Mouse (Mus musculus) spleen, postnatal 36 days (tissue): Measurements from ENCODE around the gene Atf3.

Experiments
- DNase-seq, 2 experiments: peaks; one replicate each; pipeline ENCODE4 v3.0.0; 2022; ENCODE audit warnings: low spot score in 2 of 2, mixed read lengths in 1 of 2

Gene Atf3

DNA sequence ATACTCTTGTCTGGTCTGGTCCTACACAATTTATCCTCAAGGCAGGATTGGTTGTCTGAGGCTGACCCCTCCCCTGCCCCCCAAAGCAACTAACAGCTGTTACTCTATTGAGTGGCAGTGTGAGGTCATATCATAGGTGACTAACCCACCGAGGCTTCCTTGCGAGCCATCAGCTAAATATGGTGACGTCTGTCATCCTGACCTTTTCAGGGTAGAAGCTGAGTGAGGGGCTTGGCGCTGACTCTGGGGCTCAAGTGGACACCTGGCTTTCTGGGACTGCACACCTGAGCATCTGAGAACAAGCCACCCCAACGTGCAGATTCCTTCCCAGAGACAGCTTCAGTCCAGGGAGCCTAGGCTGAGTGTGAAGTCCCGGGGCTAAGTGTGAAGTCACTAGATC, at the start of gene Atf3:
Gene Atf3 (minus strand): TSS at position 101 of the 400 bp plus-strand sequence.
- no peak for DNase-seq

DNA sequence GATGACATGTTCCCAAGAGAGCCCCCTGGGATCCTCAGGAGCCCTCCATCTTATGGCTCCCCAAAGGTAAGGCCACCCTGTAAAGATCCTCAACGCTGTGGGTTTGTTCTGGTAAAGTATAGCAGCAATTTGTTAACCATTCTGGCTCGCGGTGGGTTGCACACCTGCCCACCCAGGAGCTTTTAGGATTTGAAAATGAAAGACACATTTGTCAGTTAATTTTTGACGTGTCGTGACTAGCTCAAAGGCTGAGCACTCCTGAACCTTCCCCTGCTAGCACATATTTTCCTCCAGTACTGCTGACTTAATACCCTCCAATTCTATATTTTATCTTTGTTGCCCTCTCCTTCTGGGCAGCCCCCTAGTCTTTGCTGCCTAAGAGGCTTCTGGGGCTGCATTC, 49.3 kb upstream of the Atf3 start:
- no peak for DNase-seq

DNA sequence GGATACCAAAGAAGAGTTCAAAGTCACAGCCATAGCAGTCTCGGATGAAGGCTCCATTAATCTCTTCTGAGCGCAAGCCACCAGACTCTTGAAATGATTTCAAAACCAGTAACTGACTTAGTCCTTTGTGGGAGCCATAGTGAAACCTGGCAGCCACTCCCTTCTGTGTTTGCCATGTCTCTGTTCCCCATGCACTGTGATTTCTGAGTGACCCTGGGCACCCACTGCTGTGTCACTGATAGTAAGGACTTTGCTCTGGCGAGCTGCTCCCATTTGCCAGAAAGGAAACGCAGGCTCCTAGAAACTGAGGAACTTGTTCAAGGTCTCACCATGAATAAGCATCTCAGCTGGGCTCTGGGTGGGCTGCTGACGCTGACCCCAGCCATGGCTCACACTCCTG, 45.6 kb upstream of the Atf3 start:
- no peak for DNase-seq

DNA sequence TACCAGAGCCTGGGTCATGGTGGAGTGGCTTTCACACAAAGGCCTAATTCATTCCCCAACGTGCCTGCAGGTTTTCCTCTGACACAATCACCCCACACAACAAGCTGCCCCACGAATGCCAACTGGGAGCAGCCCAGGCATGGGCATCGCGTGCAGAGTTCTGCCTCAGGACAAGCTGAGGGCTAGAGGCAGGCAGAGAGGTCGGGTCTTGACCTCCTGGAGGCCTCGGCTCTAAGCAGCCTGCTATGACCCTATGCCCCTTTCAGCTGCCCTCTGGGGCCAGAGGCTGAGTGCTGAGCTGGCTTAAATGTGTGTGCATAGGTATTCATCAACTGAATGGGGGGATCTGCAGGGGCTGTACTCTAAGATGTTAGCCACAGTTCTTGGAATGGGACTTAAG, 44.0 kb upstream of the Atf3 start:
- no peak for DNase-seq

DNA sequence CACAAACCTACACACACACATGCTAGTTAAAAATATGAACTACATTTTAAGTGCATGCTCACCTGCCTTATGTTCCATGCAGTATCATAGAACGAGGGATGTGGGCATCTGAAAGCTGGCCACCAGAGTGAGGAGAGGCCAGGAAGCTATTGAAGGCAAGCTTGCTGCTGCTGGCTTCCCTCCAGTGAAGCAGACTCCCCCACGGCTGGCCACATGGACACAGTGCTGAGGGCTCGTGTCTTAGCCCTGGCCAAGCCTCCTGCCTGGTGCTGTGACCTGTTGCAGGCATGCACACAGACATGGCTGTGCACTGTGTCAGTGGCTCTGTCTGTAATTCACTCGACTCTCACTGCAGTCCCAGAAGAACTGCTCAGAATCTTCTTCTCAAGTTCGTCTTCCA, 41.8 kb upstream of the Atf3 start:
- no peak for DNase-seq

DNA sequence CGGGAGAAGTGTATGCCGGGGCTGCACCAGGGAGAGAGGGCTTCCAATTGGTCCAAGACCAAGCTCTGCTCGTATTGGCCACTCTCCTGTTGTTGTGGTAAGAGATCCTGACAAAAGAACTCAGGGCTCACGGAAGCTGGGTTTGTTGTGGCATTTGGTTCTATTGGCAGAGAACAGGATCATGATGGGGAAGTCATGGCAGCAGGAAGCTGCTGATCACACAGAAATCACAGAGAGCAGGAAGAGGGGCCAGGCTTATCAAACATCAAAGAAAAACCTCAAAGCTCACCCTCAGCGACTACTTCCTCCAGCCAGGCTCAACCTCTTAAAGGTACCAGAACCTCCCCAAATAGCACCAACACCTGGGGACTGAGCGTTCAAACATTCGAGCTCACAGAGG, 41.3 kb upstream of the Atf3 start:
- peak; percentile 20 to 29 for DNase-seq

DNA sequence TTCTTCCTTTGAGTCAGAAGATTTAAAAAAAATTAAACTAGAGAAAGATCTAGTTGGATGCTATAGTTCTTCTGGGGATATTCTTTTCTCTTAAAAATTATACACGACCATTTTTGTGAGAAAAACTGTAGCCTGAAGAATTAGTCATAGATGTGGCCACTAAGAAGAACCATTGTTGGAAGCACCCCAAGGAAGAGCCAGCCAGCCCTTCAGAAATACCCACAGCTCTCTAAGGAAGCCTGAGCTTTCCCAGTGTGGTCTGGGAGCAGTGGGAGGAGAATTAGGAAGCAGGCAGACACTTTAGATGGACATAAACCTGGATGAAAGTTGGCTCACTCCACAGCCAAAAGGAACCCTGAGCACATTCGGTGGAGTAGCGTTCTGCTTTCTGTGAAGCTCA, 40.7 kb upstream of the Atf3 start:
- no peak for DNase-seq

DNA sequence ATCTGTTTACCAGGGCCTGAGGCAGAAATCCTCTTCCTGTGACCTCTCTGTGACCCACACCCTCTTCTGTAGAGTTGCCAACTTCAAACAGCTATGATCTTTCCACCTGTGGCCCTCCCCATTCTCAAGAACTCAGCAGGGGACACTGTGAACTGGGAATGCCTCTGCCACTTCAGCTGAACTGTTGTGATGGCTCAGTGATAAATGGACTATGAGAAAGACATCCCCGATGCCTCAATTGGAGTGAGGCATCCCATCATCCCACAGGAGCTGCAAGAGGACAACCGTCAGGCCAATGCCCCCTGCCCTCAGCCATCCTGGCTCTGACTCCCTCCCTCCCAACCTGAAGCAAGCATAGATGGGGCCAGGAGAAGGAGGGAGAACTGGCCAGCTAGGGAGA, 40.1 kb upstream of the Atf3 start:
- DNase-seq = no peak

DNA sequence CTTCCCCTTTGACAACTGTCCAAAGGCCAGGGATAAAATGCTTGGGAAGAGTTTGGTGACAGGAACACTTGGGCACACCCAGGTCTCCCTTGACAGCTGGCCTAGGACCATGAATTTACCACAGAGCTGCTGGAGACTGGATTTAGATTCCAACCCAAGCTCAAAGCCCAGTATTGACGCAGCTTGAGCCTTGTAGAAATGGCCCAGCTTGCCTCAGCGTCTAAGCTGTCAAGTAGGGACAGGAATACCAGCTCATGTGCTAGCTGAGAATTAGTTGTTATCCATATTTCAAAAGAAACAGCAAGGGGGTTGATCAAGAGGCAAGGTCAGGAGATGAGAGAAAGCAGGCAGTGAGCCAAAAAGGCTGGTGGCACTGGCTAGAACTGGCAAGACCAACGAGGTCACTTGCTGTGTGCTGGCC, 39.5 kb upstream of the Atf3 start:
- DNase-seq = no peak

DNA sequence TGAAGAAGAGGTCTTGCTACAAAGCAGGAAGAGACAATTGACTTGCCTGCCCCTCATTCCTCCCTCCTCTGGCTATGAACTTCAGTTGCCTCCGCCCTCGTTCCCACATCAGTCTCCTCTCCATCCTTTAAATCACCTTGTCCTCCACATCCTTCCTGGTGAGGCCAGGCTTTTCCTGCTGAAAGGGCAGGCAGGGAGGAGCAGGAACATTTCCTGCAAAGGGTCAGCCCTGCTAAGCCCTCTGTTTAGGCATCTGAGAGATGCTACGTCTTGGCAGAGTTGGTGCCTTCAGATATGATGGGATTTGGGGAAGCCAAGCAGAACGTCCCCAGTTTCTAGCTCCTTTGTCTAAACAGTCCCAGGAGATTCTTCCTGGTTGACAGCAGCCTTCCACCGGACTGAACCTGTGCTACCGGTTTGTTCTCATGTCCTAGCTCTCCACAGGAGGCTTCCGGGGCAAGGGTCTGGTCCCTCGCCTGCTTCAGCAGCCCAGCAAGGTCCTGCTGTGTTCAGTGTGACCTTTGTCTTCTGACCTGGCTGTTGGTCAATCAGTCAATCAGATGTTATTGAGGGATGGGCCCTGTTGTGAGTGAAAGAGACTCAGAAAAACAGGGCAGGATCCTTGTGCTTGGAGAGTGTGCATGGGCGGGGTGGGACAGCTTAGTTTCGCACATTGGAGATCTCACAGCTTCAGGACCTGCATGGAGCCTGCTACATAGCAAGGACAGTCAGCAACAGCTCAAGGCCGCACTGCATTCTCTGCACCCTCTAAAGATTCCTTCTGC, 38.9 kb upstream of the Atf3 start:
- no peak for DNase-seq

DNA sequence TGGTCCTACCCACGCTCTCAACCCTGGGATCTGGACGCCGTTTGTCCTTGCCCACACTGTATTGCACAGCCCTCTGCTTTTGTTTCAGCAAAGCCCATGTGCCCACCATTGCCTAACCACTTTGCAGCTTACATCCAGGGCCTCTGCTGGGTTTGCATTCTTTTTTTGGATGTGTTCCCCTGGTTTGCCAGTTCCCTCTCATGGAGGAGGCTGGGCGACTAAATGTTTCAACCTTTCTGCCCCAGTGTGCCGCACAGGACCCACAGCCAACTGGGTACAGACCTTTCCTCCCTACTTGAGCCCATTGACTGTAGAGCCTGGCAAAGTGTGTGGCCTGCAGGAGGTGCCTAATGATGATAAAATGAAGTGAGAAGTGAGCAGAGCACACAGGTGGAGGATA, 38.3 kb upstream of the Atf3 start:
- DNase-seq = no peak

DNA sequence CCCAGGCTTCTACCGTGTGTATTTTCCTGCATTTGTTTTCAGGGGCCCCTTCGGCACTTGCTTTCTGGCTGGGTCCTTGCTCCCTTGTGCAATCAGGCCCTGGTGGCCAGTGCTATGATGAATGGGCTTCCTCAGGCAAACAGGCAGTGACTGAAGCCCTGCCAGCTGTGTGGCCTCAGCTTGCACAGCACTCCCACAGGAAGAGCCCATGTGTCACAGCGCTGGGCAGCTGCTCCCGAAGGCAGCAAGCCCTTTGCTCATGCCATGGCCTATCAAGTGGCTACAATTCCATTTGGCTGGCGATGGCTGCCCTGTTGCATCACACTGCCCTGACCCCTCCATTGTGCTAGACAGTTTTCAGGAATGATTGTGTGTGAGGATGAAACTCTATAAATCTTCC, 36.6 kb upstream of the Atf3 start:
- DNase-seq = no peak

DNA sequence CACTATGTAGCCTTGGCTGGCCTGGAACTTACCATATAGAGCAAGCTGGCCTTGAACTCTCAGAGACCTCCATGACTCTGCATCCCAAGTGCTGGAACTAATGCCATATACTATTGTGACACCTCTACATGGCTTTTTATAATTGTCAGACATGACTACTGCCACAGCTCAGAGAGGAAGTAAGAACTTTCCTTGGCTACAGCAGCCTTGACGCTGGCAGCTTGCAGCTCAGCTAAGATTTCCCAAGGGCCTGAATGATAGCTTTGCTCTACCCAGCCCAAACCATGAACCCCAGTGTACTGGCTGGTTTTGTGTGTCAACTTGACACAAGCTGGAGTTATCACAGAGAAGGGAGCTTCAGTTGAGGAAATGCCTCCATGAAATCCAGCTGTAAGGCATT, 35.8 kb upstream of the Atf3 start:
- DNase-seq = no peak

DNA sequence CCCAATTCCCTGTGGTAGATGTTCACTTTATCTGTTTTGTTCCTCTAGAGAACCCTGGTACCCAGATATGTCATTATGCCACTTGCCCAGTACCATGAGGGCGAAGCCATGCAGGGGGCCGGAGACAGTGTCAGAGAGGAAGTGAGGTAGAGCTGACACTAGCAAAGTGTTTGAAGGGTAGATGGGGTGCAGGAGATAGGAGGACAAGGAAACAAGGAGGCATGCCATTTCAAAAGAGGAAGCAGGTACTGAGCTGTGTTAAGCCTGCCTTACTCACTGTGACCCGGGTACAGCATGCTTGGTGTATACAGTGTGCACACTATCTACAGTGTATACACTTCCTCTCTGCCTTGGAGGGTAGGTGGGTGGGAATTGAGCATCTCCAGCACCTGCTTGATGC, 32.1 kb upstream of the Atf3 start:
- peak; percentile 49 to 60 for DNase-seq

DNA sequence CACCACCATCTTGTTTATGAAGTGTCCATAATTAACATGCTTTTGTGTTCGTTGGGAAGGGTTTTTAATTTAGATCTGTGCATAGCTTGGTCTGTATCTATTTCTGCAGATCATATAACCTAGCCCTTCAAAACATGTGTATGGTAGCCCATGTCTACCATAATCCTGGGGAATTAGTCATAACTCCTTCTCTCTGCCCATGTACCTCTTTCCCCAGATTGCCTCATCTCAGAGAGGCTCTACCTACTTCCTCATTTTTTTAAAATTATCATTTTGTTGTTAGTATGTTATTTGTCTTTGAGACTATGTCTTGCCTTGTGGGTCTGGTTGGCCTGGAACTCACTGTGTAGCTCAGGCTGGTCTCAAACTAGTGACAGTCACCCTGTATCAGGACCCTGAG, 30.6 kb upstream of the Atf3 start:
- no peak for DNase-seq

DNA sequence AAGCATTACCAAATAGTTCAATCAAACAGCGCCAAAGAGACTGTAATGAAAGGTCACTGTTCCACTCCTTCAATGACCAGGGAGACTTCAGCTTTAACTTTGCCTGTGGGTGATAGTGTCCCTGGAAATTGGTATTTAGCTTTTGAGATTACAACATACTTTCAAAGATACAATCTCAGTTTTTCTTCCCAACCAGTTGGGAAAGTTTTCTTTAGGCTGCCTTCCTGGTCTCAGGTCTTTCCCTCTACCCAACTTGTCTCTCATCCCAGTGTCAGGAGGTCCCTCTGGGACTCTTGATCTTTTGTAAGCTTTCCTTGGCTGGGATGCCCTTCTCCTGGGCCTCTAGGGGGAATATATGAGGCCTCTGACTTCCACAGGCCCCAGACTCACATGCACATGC, 29.7 kb upstream of the Atf3 start:
- no peak for DNase-seq

DNA sequence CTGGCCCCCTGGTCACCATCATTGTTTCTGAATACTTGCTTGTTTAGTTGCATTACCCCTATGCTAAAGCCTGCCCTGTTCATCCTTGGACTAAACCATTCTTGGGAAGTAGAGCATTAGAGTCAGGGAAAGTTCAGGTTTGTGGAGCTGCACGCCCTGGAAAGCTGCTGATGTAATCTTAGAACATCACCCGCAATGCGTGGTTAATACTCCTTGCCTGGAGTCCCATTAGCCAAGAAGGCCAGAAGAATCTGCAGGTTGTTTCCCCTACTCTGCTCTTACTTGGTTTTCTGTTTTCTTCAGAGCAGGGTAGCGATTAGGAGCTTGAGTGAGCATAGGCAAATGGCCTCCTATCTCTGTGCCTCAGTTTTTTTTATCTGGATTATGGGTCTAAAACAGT, 26.0 kb upstream of the Atf3 start:
- no peak for DNase-seq

DNA sequence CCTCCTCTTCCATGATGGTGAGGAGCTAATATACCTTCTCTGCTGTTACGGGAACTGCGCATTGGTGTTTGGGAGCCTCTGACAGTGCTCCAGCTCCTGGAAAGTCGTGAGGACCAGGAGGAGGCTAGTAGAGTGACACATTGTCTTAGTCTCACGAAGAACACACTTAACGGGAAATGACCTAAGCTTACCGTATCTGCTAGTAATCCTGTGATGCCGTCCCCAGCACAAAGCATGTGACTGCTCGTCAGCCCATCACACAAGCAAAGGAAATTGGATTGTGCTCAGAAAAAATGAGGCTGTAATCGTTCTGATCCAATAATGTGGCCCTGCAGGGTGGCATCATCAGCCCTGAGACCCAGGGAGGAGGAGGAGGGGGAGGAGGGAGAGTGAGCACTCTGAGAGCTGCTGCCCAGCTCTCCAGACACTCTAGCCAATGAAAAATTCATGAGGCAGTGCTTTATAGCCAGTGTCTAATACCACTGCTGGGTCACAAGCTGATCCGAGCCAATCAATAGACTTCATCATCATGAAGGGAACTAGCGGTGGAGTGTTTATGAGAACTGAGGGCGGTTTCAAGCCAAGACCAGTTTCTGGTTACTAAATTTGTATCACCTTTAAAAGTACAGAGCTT, 24.3 kb upstream of the Atf3 start:
- DNase-seq = no peak

DNA sequence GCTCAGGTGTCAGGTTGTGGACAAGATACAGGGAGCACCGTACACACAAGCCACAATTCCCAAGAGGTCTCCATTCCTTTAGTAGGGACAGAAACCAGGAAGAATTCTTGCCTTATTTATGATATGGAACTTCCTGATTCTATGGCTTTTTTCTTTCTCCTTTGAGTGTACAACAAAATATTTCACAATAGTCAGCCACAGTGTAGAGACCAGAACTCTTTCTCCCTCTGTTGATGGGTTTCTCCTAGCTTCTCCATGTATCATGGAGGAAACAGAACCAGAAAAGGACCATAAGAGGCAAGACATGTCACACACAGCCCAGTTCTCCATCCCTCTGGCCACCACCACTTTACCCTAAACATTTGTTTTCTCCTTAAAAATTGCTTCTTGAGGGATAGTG, 23.7 kb upstream of the Atf3 start:
- no peak for DNase-seq

DNA sequence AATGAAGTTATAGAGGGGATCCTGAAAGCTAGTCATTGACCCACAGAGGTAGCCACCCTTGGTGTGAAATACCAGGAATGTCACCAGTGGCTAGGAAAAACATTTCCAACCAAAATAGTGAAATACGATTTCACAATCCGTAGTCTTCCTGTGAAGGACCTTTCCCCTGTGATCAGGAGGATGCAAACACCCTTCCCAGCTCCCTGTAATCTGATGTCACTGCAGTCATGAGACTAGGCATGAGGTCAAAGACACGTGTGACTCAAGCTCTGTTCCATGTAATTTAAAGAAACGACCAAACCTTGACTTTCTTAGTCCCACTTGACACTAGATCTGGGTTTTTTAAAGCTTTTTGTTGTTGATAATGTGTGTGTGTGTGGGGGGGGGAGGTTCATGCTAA, 21.8 kb upstream of the Atf3 start:
- no peak for DNase-seq

DNA sequence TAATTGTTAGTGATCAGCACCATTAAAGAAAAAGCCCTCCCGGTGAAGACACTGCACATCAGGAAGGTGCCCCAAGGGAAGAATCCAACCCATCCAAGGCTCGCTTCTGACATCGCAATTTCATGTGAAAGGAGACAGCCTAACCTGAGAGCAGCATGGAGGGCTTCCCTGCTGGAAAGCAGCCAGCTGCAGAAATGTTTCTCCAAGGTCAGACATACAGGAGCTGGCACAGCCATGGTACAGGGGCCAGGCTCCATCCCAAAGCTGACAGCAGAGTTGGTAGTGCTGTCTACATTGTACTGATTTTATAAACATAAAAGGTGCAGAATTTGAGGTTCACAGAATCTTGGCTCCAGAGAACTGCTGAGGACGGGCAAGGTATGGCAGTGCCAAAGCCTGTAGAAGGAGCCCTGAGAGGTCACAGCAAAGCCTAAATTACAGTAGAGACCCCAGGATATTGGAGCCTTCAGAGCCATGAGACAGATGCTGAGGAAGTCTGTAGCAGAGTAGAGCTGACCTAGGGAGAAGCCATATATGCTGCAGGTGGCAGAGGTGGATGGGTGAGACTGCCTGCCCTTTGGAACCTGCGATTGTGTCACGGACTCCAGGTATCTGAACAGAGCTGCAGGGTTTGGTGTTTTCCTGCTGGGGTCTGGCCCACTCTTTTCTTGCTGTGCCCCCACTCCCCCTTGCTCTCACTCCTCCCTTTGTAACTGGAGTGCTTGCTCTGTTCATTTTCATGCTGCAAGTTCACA, 18.1 kb upstream of the Atf3 start:
- DNase-seq = no peak

DNA sequence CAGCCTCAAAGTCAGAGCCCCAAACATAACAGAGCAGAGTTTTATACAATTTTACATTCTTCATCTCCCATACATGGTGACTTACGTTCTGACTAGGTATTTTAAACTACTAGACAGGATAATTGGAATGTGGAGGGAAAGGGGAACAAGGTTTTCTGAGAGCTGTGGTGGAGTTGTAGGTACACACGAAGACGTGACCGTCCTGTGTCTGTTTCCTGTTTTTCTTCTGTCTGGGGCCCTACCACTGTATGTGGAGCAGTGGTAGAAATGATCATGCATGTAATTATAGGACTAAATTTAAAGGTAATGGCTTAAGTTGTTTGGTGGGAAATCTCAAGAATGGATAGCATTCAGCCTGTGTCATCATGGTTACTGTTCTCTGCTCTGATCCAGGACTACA, 17.0 kb upstream of the Atf3 start:
- no peak for DNase-seq

DNA sequence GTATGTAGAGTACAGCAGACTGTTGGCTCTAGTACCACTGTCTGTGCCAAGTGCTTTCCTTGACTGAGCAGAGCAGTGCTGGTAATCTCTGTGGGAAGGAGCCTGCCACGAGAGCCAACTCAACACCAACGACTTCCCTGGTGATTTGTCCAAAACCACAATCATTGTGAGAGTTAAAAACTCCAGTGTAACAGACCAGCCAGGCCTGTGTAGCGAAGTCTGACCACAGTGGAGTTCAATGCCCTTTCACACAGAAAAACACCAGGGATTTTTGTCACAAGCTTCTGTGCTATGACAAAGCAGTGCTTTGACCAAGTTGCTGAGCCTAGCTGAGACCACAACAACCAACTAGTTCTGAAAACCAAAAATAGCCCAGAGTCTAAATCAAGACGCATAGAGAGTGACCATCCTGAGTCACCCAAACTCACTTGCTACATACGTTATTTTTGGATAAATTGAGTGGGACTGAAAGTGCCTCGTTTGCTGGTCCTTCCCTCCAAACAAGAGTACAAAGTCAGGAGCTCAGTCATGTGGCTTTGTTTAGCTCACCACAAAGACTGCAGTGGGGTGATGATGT, 12.6 kb upstream of the Atf3 start:
- no peak for DNase-seq
